Mouse (Mus musculus) gastrocnemius, adult 2 months (tissue): Measurements from ENCODE around the gene Klhl9. TPM values are rescaled to one million over a fixed set of nuclear protein-coding genes. Genes with fewer than 3 reads are reported as not detected.
A peak's percentile ranks its signal among the peaks of the same experiment; 100 is the strongest.

Experiments used
- DNase-seq: peaks from one replicate; pipeline ENCODE4 v3.0.0; 2022
- H3K27ac ChIP-seq: fragments of 200-600 bp; 2 replicates; pipeline ENCODE4 v1.8.1; 2022; ENCODE audit warnings: mild to moderate bottlenecking
- H3K4me3 ChIP-seq: fragments of 200-600 bp; 2 replicates; pipeline ENCODE4 v1.8.1; 2022; ENCODE audit warnings: mild to moderate bottlenecking, moderate library complexity
- CTCF ChIP-seq: fragments of 200-600 bp; IDR thresholded peaks from 2 replicates; pipeline ENCODE4 v1.8.1; 2022; ENCODE audit warnings: antibody characterized with exemption, mild to moderate bottlenecking, moderate library complexity
- intact Hi-C: fragments of 180-260 bp; cut with DNase I; formaldehyde crosslinking; loops from one replicate; pipeline ENCODE4 v1.15.1; 2025
- total RNA-seq, 2 experiments: library from RNA; stranded (reverse); gene quantifications; 2 replicates each; pipeline ENCODE4 v1.2.3; 2021

The Klhl9 gene
- total RNA-seq, 2 experiments from 2014 or later = 51.6 to 58.9 TPM

GRCm38 (mm10) chr4:88699301-88699700 lies 23.0 kb downstream of the Klhl9 start:
- intact Hi-C loops = no loop called here
- no peak overlapping the region for H3K4me3 ChIP-seq
- H3K27ac ChIP-seq = no peak overlapping the region
- TF ChIP-seq CTCF = no peak
- DNase-seq = no peak

GRCm38 (mm10) chr4:88698781-88699180 lies 23.5 kb downstream of the Klhl9 start:
- H3K4me3 ChIP-seq = no peak overlapping the region
- no peak overlapping the region for H3K27ac ChIP-seq
- intact Hi-C loops = no loop called here
- DNase-seq = no peak
- TF ChIP-seq CTCF = no peak

GRCm38 (mm10) chr4:88697753-88698152 lies 24.5 kb downstream of the Klhl9 start:
- DNase-seq = no peak
- intact Hi-C loops = no loop called here
- H3K4me3 ChIP-seq = no peak overlapping the region
- no peak overlapping the region for H3K27ac ChIP-seq
- no peak for TF ChIP-seq CTCF

GRCm38 (mm10) chr4:88697108-88697507 lies 25.2 kb downstream of the Klhl9 start:
- H3K4me3 ChIP-seq = no peak overlapping the region
- H3K27ac ChIP-seq = no peak overlapping the region
- intact Hi-C loops = no loop called here
- no peak for TF ChIP-seq CTCF
- no peak for DNase-seq

- peak; percentile 76 for DNase-seq
- intact Hi-C loops = loop anchor here (1.0 kb wide), 1 partner anchor 31 kb away; no protein-coding TSS in a partner anchor
- Histone ChIP-seq H3K4me3 (no peak overlapping the region), H3K27ac (no peak overlapping the region)
- no peak; the same call in none of the 2 replicates for TF ChIP-seq CTCF
Observed at GRCm38 (mm10) chr4:88696237-88696884, 25.9 kb downstream of the Klhl9 start.

- Histone ChIP-seq H3K27ac (no peak overlapping the region), H3K4me3 (no peak overlapping the region)
- no peak for TF ChIP-seq CTCF
- DNase-seq = no peak
- intact Hi-C loops = no loop called here
Observed at GRCm38 (mm10) chr4:88693392-88693791, 28.9 kb downstream of the Klhl9 start.

GRCm38 (mm10) chr4:88692537-88692936 lies 29.7 kb downstream of the Klhl9 start:
- no peak overlapping the region for H3K4me3 ChIP-seq
- DNase-seq = no peak
- TF ChIP-seq CTCF = no peak
- intact Hi-C loops = no loop called here
- no peak overlapping the region for H3K27ac ChIP-seq

- DNase-seq = no peak
- H3K27ac ChIP-seq = no peak within 1 kb of the TSS
- TF ChIP-seq CTCF = no peak
- intact Hi-C loops = no loop called here
- no peak within 1 kb of the TSS for H3K4me3 ChIP-seq
Observed at GRCm38 (mm10) chr4:88691259-88691658, 31.0 kb downstream of the Klhl9 start, which contains the start of gene Ifnab. TSS of gene Ifnab (minus strand) at chr4:88691359.

GRCm38 (mm10) chr4:88683812-88684211 lies 38.5 kb downstream of the Klhl9 start, which contains the start of gene Ifna2:
TSS of gene Ifna2 (minus strand) at chr4:88683912.
- intact Hi-C loops = no loop called here
- no peak for DNase-seq
- TF ChIP-seq CTCF = no peak
- Histone ChIP-seq H3K27ac (no peak within 1 kb of the TSS), H3K4me3 (no peak within 1 kb of the TSS)

GRCm38 (mm10) chr4:88681353-88681752 lies 40.9 kb downstream of the Klhl9 start:
- no peak for DNase-seq
- H3K4me3 ChIP-seq = no peak overlapping the region
- intact Hi-C loops = no loop called here
- TF ChIP-seq CTCF = no peak
- no peak overlapping the region for H3K27ac ChIP-seq

GRCm38 (mm10) chr4:88680362-88680761 lies 41.9 kb downstream of the Klhl9 start:
- intact Hi-C loops = no loop called here
- H3K4me3 ChIP-seq = no peak overlapping the region
- no peak overlapping the region for H3K27ac ChIP-seq
- TF ChIP-seq CTCF = peak; percentile 57
- no peak for DNase-seq

GRCm38 (mm10) chr4:88676824-88677223 lies 45.4 kb downstream of the Klhl9 start, which contains the start of gene Ifna16:
TSS of gene Ifna16 (minus strand) at chr4:88676924.
- DNase-seq = no peak
- H3K4me3 ChIP-seq = no peak within 1 kb of the TSS
- intact Hi-C loops = no loop called here
- H3K27ac ChIP-seq = no peak within 1 kb of the TSS
- TF ChIP-seq CTCF = no peak

Other genes with a start within 250 kb of the Klhl9 start
- gene Ifnb1, start 199.7 kb downstream of the Klhl9 start, total RNA-seq = not detected
- not detected for gene Ifna15, start 164.2 kb downstream of the Klhl9 start, total RNA-seq
- not detected for gene Ifna14, start 150.7 kb downstream of the Klhl9 start, total RNA-seq
- gene Ifna9, start 130.1 kb downstream of the Klhl9 start, total RNA-seq = not detected
- not detected for gene Ifna12, start 119.1 kb downstream of the Klhl9 start, total RNA-seq
- not detected for gene C87499, start 88.1 kb downstream of the Klhl9 start, total RNA-seq
- gene Ifna13, start 78.0 kb downstream of the Klhl9 start, total RNA-seq = not detected
- gene Ifna16, start 45.5 kb downstream of the Klhl9 start, total RNA-seq = not detected
- gene Ifna2, start 38.6 kb downstream of the Klhl9 start, total RNA-seq = not detected
- not detected for gene Ifnab, start 31.1 kb downstream of the Klhl9 start, total RNA-seq
- under 1 TPM; 0.22 to 0.48 TPM for gene Gm26566, start 660 bp downstream of the Klhl9 start, total RNA-seq
- gene Gm13271, start 32.4 kb upstream of the Klhl9 start, total RNA-seq = not detected
- gene Gm13283, start 37.7 kb upstream of the Klhl9 start, total RNA-seq = not detected
- gene Gm13290, start 51.4 kb upstream of the Klhl9 start, total RNA-seq = not detected
- gene Gm13289, start 54.5 kb upstream of the Klhl9 start, total RNA-seq = not detected
- not detected for gene Gm13272, start 57.4 kb upstream of the Klhl9 start, total RNA-seq
- gene Ifnz, start 59.7 kb upstream of the Klhl9 start, total RNA-seq = not detected
- not detected for gene Gm13276, start 63.2 kb upstream of the Klhl9 start, total RNA-seq
- gene Gm13277, start 66.2 kb upstream of the Klhl9 start, total RNA-seq = not detected
- gene Gm13278, start 69.1 kb upstream of the Klhl9 start, total RNA-seq = not detected
- gene Gm13275, start 72.0 kb upstream of the Klhl9 start, total RNA-seq = not detected
- not detected for gene Gm13279, start 74.9 kb upstream of the Klhl9 start, total RNA-seq
- not detected for gene Gm13285, start 77.2 kb upstream of the Klhl9 start, total RNA-seq
- not detected for gene Gm13287, start 80.8 kb upstream of the Klhl9 start, total RNA-seq
- gene Gm13288, start 83.1 kb upstream of the Klhl9 start, total RNA-seq = not detected
- gene Ifna7, start 93.8 kb upstream of the Klhl9 start, total RNA-seq = not detected
- not detected for gene Ifna11, start 97.5 kb upstream of the Klhl9 start, total RNA-seq
- not detected for gene Ifna6, start 105.0 kb upstream of the Klhl9 start, total RNA-seq
- gene Ifna5, start 113.1 kb upstream of the Klhl9 start, total RNA-seq = not detected
- not detected for gene Ifna4, start 119.4 kb upstream of the Klhl9 start, total RNA-seq
- not detected for gene Ifna1, start 127.6 kb upstream of the Klhl9 start, total RNA-seq
- not detected for gene Ifne, start 157.7 kb upstream of the Klhl9 start, total RNA-seq